Mouse (Mus musculus) liver, adult 10 weeks (tissue): ENCODE results near the gene Atp5k. TPM values are rescaled to one million over a fixed set of nuclear protein-coding genes. Genes with fewer than 3 reads are reported as not detected.

Experiments
- polyA plus RNA-seq: library from polyadenylated mRNA; stranded (reverse); fragments of 350-450 nt; fragmentation: Illumina TruSeq; extraction: RNeasy Lipid Tissue Mini Kit (QIAGEN cat#74804); gene quantifications from one replicate; pipeline ENCODE4 v1.2.3, GENCODE M21; 2014; ENCODE audit warnings: low read depth, low replicate concordance

Gene Atp5k
- polyA plus RNA-seq = 154 TPM

GRCm38 (mm10) chr5:108433804-108434587 is at the start of gene Atp5k:
Gene Atp5k, minus strand, starts transcription at chr5:108434448.

GRCm38 (mm10) chr5:108461082-108462065 is 27.1 kb upstream of the Atp5k start, which contains the start of gene Pcgf3:
Gene Pcgf3, plus strand, starts transcription at chr5:108461232.

GRCm38 (mm10) chr5:108448785-108449668 is 14.8 kb upstream of the Atp5k start, which contains the start of gene Mfsd7a:
Gene Mfsd7a, minus strand, starts transcription at chr5:108448891.

GRCm38 (mm10) chr5:108388201-108388600 is 46.0 kb downstream of the Atp5k start, which contains the start of gene Pde6b:
Gene Pde6b, plus strand, starts transcription at chr5:108388391.

Other genes with a start within 250 kb of the Atp5k start
- gene Dr1, start 165.6 kb downstream of the Atp5k start, polyA plus RNA-seq = 44.4 TPM
- gene Pigg, start 121.8 kb downstream of the Atp5k start, polyA plus RNA-seq = 10.3 TPM
- gene Gm42517, start 66.5 kb downstream of the Atp5k start, polyA plus RNA-seq = not detected
- not detected for gene Pde6b, start 46.1 kb downstream of the Atp5k start, polyA plus RNA-seq
- 0.93 TPM for gene Mfsd7a, start 14.4 kb upstream of the Atp5k start, polyA plus RNA-seq
- gene Pcgf3, start 26.8 kb upstream of the Atp5k start, polyA plus RNA-seq = 16.0 TPM
- not detected for gene Cplx1, start 115.6 kb upstream of the Atp5k start, polyA plus RNA-seq
- gene Gak, start 195.3 kb upstream of the Atp5k start, polyA plus RNA-seq = 35.0 TPM
- gene Tmem175, start 195.3 kb upstream of the Atp5k start, polyA plus RNA-seq = 6.9 TPM
- gene Idua, start 225.9 kb upstream of the Atp5k start, polyA plus RNA-seq = 3.5 TPM
- 9.6 TPM for gene Dgkq, start 235.2 kb upstream of the Atp5k start, polyA plus RNA-seq
- gene Slc26a1, start 241.1 kb upstream of the Atp5k start, polyA plus RNA-seq = 29.2 TPM